Comparison of ENCODE assay signal across 16 mouse cellular contexts in the genomic region with DNA sequence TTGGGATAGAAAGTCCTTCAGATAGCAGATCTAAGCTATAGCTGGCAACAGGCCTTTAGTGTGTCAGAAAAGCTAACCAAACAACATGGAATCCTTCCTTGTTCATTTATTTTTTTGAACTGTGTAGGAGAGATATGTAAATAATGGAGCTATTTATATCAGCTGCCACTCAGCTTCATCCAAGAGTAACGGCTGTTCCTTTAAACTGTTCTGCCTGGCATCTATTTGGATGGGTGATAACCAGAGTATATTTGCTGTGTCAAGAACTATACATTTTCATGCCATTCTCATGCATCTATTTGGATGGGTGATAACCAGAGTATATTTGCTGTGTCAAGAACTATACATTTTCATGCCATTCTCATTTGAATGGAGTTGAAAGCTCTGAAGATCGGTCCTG.
"Had no signal": no experiment of that assay in that cellular context is flagged by ENCODE, and none has a peak within 500 bp of the region (broad histone marks: within the 10 kb centered on the region; RNA-seq: fewer than 3 reads in every experiment).

No protein-coding gene starts in this region.

- H3K4me2 ChIP-seq: kidney, embryonic 15.5 days; limb, embryonic 13.5 days; midbrain, embryonic 12.5 days; neural tube, embryonic 13.5 days had no signal

- H3K9me3 ChIP-seq: kidney, embryonic 15.5 days; limb, embryonic 13.5 days; midbrain, embryonic 12.5 days; neural tube, embryonic 13.5 days had no signal

- H3K27ac ChIP-seq: kidney, embryonic 15.5 days; limb, embryonic 13.5 days; liver, embryonic 14.5 days; midbrain, embryonic 12.5 days; neural tube, embryonic 13.5 days had no signal

- ATAC-seq: lung, postnatal 0 days had no signal

- H3K4me1 ChIP-seq: kidney, embryonic 15.5 days; limb, embryonic 13.5 days; midbrain, embryonic 12.5 days; neural tube, embryonic 13.5 days had no signal

- H3K36me3 ChIP-seq: kidney, embryonic 15.5 days; limb, embryonic 13.5 days; midbrain, embryonic 12.5 days; neural tube, embryonic 13.5 days had no signal

- H3K27me3 ChIP-seq: kidney, embryonic 15.5 days; limb, embryonic 13.5 days; midbrain, embryonic 12.5 days; neural tube, embryonic 13.5 days had no signal

- DNase-seq: kidney, adult 2 months; kidney, postnatal 14 days; left cerebral cortex, postnatal 4 days; lung, adult 2 months; lung, postnatal 4 days; retina, postnatal 1 day; right cerebral cortex, postnatal 4 days; spleen, adult 18-20 months; thymus, adult 18-20 months; thymus, postnatal 14 days had no signal

- H3K4me3 ChIP-seq: kidney, embryonic 15.5 days; limb, embryonic 13.5 days; midbrain, embryonic 12.5 days; neural tube, embryonic 13.5 days had no signal

- H3K9ac ChIP-seq: kidney, embryonic 15.5 days; limb, embryonic 13.5 days; liver, embryonic 14.5 days; midbrain, embryonic 12.5 days; neural tube, embryonic 13.5 days had no signal
